Mouse (Mus musculus) cortical plate, adult 2 months (tissue): Measurements from ENCODE around the gene Rarg.

ENCODE experiments used
- CTCF ChIP-seq: fragments of 200-500 bp; IDR thresholded peaks from 2 replicates; pipeline ENCODE4 v1.5.1; 2011; ENCODE audit warnings: mild to moderate bottlenecking, control low read depth, low read length; ENCODE audit not compliant: insufficient read depth; ENCODE audit errors: extremely low read depth
- POLR2A ChIP-seq: fragments of 200-500 bp; IDR thresholded peaks from 2 replicates; pipeline ENCODE4 v1.6.1; 2011; ENCODE audit warnings: mild to moderate bottlenecking, low read length, control low read depth; ENCODE audit not compliant: insufficient read depth; ENCODE audit errors: extremely low read depth

DNA sequence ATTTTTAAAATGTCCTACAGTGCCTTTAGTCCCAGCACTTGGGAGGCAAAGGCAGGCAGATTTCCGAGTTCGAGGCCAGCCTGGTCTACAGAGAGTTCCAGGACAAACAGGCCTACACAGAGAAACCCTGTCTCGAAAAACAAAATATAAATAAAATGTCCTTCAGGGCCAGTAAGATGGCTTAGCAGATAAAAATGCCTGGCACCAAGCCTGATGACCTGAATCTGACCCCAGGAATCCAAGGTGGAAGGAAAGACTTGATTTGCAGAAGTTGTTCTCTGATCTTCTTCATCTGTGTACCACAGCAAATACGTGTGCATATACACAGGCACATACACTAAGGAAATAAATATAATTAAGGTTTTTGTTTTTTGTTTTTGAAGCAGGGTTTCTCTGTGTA lies 61.9 kb downstream of the Rarg start:
- TF ChIP-seq POLR2A (no peak), CTCF (no peak)
